Mouse (Mus musculus): Measurements from ENCODE around the gene Cacna2d4. TPM values are rescaled to one million over a fixed set of nuclear protein-coding genes. Genes with fewer than 3 reads are reported as not detected.

Gene Cacna2d4
- total RNA-seq, 1 experiment = 0.04 TPM

GRCm38 (mm10) chr6:119312381-119312780 lies 76.1 kb downstream of the Cacna2d4 start:
- H3K9me3 ChIP-seq (ENCODE audit: control insufficient read depth, insufficient read depth, low read depth, low read length) = no peaks in the 10 kb centered on the region
- H3K4me3 ChIP-seq (ENCODE audit: insufficient read depth in 1 of 2, low read depth in 1 of 2, low read length in 2 of 2, poor library complexity in 1 of 2, severe bottlenecking in 1 of 2) = no peak overlapping the region
- no peaks in the 10 kb centered on the region; a peak in 1 of 4 replicates for H3K4me1 ChIP-seq (ENCODE audit: control insufficient read depth in 2 of 2, insufficient read depth in 2 of 2, low read length in 2 of 2, poor library complexity in 1 of 2)
- no peak overlapping the region for H3K9ac ChIP-seq (ENCODE audit: insufficient read depth, low read depth, low read length, poor library complexity, severe bottlenecking)
- no peaks in the 10 kb centered on the region for H3K36me3 ChIP-seq (ENCODE audit: control insufficient read depth, insufficient read depth, low read length, poor library complexity, severe bottlenecking)
- no peak for TF ChIP-seq HCFC1 (IDR thresholded peaks at IDR 0.05; ENCODE audit: borderline replicate concordance, insufficient read depth, low read length)
- in situ Hi-C loops (cut with MboI; ENCODE audit: low sequenced_read_pairs in 2 of 2, unreplicated experiment in 2 of 2) = no loop called here
- no peak overlapping the region for H3K27ac ChIP-seq (ENCODE audit: insufficient read depth, low read depth, low read length, poor library complexity, severe bottlenecking)
- DNase-seq (ENCODE audit: low read depth, low spot score) = no peak

GRCm38 (mm10) chr6:119313096-119313495 lies 76.8 kb downstream of the Cacna2d4 start:
- in situ Hi-C loops (cut with MboI; ENCODE audit: low sequenced_read_pairs in 2 of 2, unreplicated experiment in 2 of 2) = no loop called here
- DNase-seq (ENCODE audit: low read depth, low spot score) = no peak
- Histone ChIP-seq H3K9me3 (ENCODE audit: control insufficient read depth, insufficient read depth, low read depth, low read length) (no peaks in the 10 kb centered on the region), H3K36me3 (ENCODE audit: control insufficient read depth, insufficient read depth, low read length, poor library complexity, severe bottlenecking) (no peaks in the 10 kb centered on the region), H3K9ac (ENCODE audit: insufficient read depth, low read depth, low read length, poor library complexity, severe bottlenecking) (no peak overlapping the region), H3K4me3 (ENCODE audit: insufficient read depth in 1 of 2, low read depth in 1 of 2, low read length in 2 of 2, poor library complexity in 1 of 2, severe bottlenecking in 1 of 2) (no peak overlapping the region), H3K27ac (ENCODE audit: insufficient read depth, low read depth, low read length, poor library complexity, severe bottlenecking) (no peak overlapping the region), H3K4me1 (ENCODE audit: control insufficient read depth in 2 of 2, insufficient read depth in 2 of 2, low read length in 2 of 2, poor library complexity in 1 of 2) (no peaks in the 10 kb centered on the region; a peak in 1 of 4 replicates)
- TF ChIP-seq ZNF384 (IDR thresholded peaks at IDR 0.05; ENCODE audit: low read depth, low read length) = no peak
- TF ChIP-seq ZC3H11A (IDR thresholded peaks at IDR 0.05; ENCODE audit: borderline replicate concordance, low read depth, low read length) = no peak
- no peak for TF ChIP-seq HCFC1 (IDR thresholded peaks at IDR 0.05; ENCODE audit: borderline replicate concordance, insufficient read depth, low read length)
- TF ChIP-seq CHD2 (IDR thresholded peaks at IDR 0.05; ENCODE audit: low read depth, low read length) = no peak
- no peak for TF ChIP-seq MAFK (IDR thresholded peaks at IDR 0.05; ENCODE audit: insufficient read depth, low read depth, low read length)

- no peaks in the 10 kb centered on the region for H3K36me3 ChIP-seq (ENCODE audit: control insufficient read depth, insufficient read depth, low read length, poor library complexity, severe bottlenecking)
- in situ Hi-C loops (cut with MboI; ENCODE audit: low sequenced_read_pairs in 2 of 2, unreplicated experiment in 2 of 2) = no loop called here
- no peak overlapping the region for H3K4me3 ChIP-seq (ENCODE audit: insufficient read depth in 1 of 2, low read depth in 1 of 2, low read length in 2 of 2, poor library complexity in 1 of 2, severe bottlenecking in 1 of 2)
- no peak for TF ChIP-seq MAFK (IDR thresholded peaks at IDR 0.05; ENCODE audit: insufficient read depth, low read depth, low read length)
- no peak overlapping the region for H3K27ac ChIP-seq (ENCODE audit: insufficient read depth, low read depth, low read length, poor library complexity, severe bottlenecking)
- H3K9me3 ChIP-seq (ENCODE audit: control insufficient read depth, insufficient read depth, low read depth, low read length) = no peaks in the 10 kb centered on the region
- DNase-seq (ENCODE audit: low read depth, low spot score) = no peak
- H3K4me1 ChIP-seq (ENCODE audit: control insufficient read depth in 2 of 2, insufficient read depth in 2 of 2, low read length in 2 of 2, poor library complexity in 1 of 2) = no peaks in the 10 kb centered on the region; a peak in 1 of 4 replicates
- no peak overlapping the region for H3K9ac ChIP-seq (ENCODE audit: insufficient read depth, low read depth, low read length, poor library complexity, severe bottlenecking)
Observed at GRCm38 (mm10) chr6:119313588-119314375, 77.5 kb downstream of the Cacna2d4 start.

- no peak for DNase-seq (ENCODE audit: low read depth, low spot score)
- H3K9me3 ChIP-seq (ENCODE audit: control insufficient read depth, insufficient read depth, low read depth, low read length) = no peaks in the 10 kb centered on the region
- no peak overlapping the region for H3K27ac ChIP-seq (ENCODE audit: insufficient read depth, low read depth, low read length, poor library complexity, severe bottlenecking)
- no peak overlapping the region for H3K4me3 ChIP-seq (ENCODE audit: insufficient read depth in 1 of 2, low read depth in 1 of 2, low read length in 2 of 2, poor library complexity in 1 of 2, severe bottlenecking in 1 of 2)
- in situ Hi-C loops (cut with MboI; ENCODE audit: low sequenced_read_pairs in 2 of 2, unreplicated experiment in 2 of 2) = no loop called here
- no peak for TF ChIP-seq ZC3H11A (IDR thresholded peaks at IDR 0.05; ENCODE audit: borderline replicate concordance, low read depth, low read length)
- no peak for TF ChIP-seq CHD2 (IDR thresholded peaks at IDR 0.05; ENCODE audit: low read depth, low read length)
- no peak for TF ChIP-seq HCFC1 (IDR thresholded peaks at IDR 0.05; ENCODE audit: borderline replicate concordance, insufficient read depth, low read length)
- TF ChIP-seq ZNF384 (IDR thresholded peaks at IDR 0.05; ENCODE audit: low read depth, low read length) = no peak
- TF ChIP-seq MAFK (IDR thresholded peaks at IDR 0.05; ENCODE audit: insufficient read depth, low read depth, low read length) = no peak
- no peak overlapping the region for H3K9ac ChIP-seq (ENCODE audit: insufficient read depth, low read depth, low read length, poor library complexity, severe bottlenecking)
- H3K36me3 ChIP-seq (ENCODE audit: control insufficient read depth, insufficient read depth, low read length, poor library complexity, severe bottlenecking) = no peaks in the 10 kb centered on the region
- no peaks in the 10 kb centered on the region; a peak in 1 of 4 replicates for H3K4me1 ChIP-seq (ENCODE audit: control insufficient read depth in 2 of 2, insufficient read depth in 2 of 2, low read length in 2 of 2, poor library complexity in 1 of 2)
Observed at GRCm38 (mm10) chr6:119314751-119315476, 78.6 kb downstream of the Cacna2d4 start.

All from ES-E14 (cell line).